Mouse (Mus musculus): ENCODE measurements around the gene Slc6a20a. TPM values are rescaled to one million over a fixed set of nuclear protein-coding genes. Genes with fewer than 3 reads are reported as not detected.

Slc6a20a gene
- polyA plus RNA-seq, 1 experiment: 0.15 TPM

GRCm38 (mm10) chr9:123638231-123638630, 40.5 kb downstream of the Slc6a20a start:
- DNase-seq (ENCODE audit: low spot score): no peak

GRCm38 (mm10) chr9:123636771-123637170, 41.9 kb downstream of the Slc6a20a start:
- DNase-seq (ENCODE audit: low spot score): no peak

- DNase-seq (ENCODE audit: low spot score): no peak
Observed at GRCm38 (mm10) chr9:123632993-123633392, 45.7 kb downstream of the Slc6a20a start.

- DNase-seq (ENCODE audit: low spot score): no peak
Observed at GRCm38 (mm10) chr9:123632281-123632680, 46.4 kb downstream of the Slc6a20a start, which contains the start of gene Slc6a20b. Gene Slc6a20b (minus strand): TSS chr9:123632565.

- DNase-seq (ENCODE audit: low spot score): no peak
Observed at GRCm38 (mm10) chr9:123631666-123632065, 47.0 kb downstream of the Slc6a20a start.

GRCm38 (mm10) chr9:123625821-123626220, 52.9 kb downstream of the Slc6a20a start:
- no peak for DNase-seq (ENCODE audit: low spot score)

- DNase-seq (ENCODE audit: low spot score): no peak
Observed at GRCm38 (mm10) chr9:123624741-123625140, 53.9 kb downstream of the Slc6a20a start.

- no peak for DNase-seq (ENCODE audit: low spot score)
Observed at GRCm38 (mm10) chr9:123620311-123621098, 58.2 kb downstream of the Slc6a20a start.

- DNase-seq (ENCODE audit: low spot score): no peak
Observed at GRCm38 (mm10) chr9:123601529-123601928, 77.2 kb downstream of the Slc6a20a start.

- DNase-seq (ENCODE audit: low spot score): no peak
Observed at GRCm38 (mm10) chr9:123597376-123597775, 81.3 kb downstream of the Slc6a20a start.

GRCm38 (mm10) chr9:123596910-123597309, 81.8 kb downstream of the Slc6a20a start:
- no peak for DNase-seq (ENCODE audit: low spot score)

- DNase-seq (ENCODE audit: low spot score): no peak
Observed at GRCm38 (mm10) chr9:123595194-123595593, 83.5 kb downstream of the Slc6a20a start.

GRCm38 (mm10) chr9:123589240-123589910, 89.3 kb downstream of the Slc6a20a start:
- DNase-seq (ENCODE audit: low spot score): no peak

Other genes starting within 250 kb of the Slc6a20a start
- gene Limd1, start 200.2 kb downstream of the Slc6a20a start, polyA plus RNA-seq (2012; rRNA removed): 27.4 and 31.9 TPM in 2 replicates
- gene Sacm1l, start 149.1 kb downstream of the Slc6a20a start, polyA plus RNA-seq (2012; rRNA removed): 29.2 and 34.1 TPM in 2 replicates
- 0.03 TPM in 1 of 2 replicates, not detected in the other for gene Slc6a20b, start 46.3 kb downstream of the Slc6a20a start, polyA plus RNA-seq (2012; rRNA removed)
- 0.12 and 0.14 TPM in 2 replicates for gene Ccr9, start 446 bp downstream of the Slc6a20a start, polyA plus RNA-seq (2012; rRNA removed)
- 19.8 and 23.1 TPM in 2 replicates for gene Lztfl1, start 38.8 kb upstream of the Slc6a20a start, polyA plus RNA-seq (2012; rRNA removed)
- 1.4 and 1.5 TPM in 2 replicates for gene Cxcr6, start 127.6 kb upstream of the Slc6a20a start, polyA plus RNA-seq (2012; rRNA removed)
- 12.8 and 24.5 TPM in 2 replicates for gene Fyco1, start 173.0 kb upstream of the Slc6a20a start, polyA plus RNA-seq (2012; rRNA removed)
- gene Xcr1, start 183.1 kb upstream of the Slc6a20a start, polyA plus RNA-seq (2012; rRNA removed): 0.60 and 0.80 TPM in 2 replicates